Mouse (Mus musculus): ENCODE measurements around the gene Elmo1.

Elmo1 gene

GRCm38 (mm10) chr13:20512317-20513240, 422.2 kb downstream of the Elmo1 start:
- DNase-seq (ENCODE audit: extremely low spot score, low read depth, low spot score): no peak

- no peak for DNase-seq (ENCODE audit: extremely low spot score, low read depth, low spot score)
Observed at GRCm38 (mm10) chr13:20514721-20515120, 424.3 kb downstream of the Elmo1 start.

- DNase-seq (ENCODE audit: extremely low spot score, low read depth, low spot score): no peak
Observed at GRCm38 (mm10) chr13:20516096-20516495, 425.7 kb downstream of the Elmo1 start.

- DNase-seq (ENCODE audit: extremely low spot score, low read depth, low spot score): no peak
Observed at GRCm38 (mm10) chr13:20517702-20518101, 427.3 kb downstream of the Elmo1 start.

GRCm38 (mm10) chr13:20521492-20521891, 431.1 kb downstream of the Elmo1 start:
- no peak for DNase-seq (ENCODE audit: extremely low spot score, low read depth, low spot score)

GRCm38 (mm10) chr13:20523671-20524070, 433.3 kb downstream of the Elmo1 start:
- no peak for DNase-seq (ENCODE audit: extremely low spot score, low read depth, low spot score)

GRCm38 (mm10) chr13:20525844-20526243, 435.4 kb downstream of the Elmo1 start:
- no peak for DNase-seq (ENCODE audit: extremely low spot score, low read depth, low spot score)

GRCm38 (mm10) chr13:20537053-20537452, 446.7 kb downstream of the Elmo1 start:
- no peak for DNase-seq (ENCODE audit: extremely low spot score, low read depth, low spot score)

- no peak for DNase-seq (ENCODE audit: extremely low spot score, low read depth, low spot score)
Observed at GRCm38 (mm10) chr13:20537487-20537886, 447.1 kb downstream of the Elmo1 start.

- no peak for DNase-seq (ENCODE audit: extremely low spot score, low read depth, low spot score)
Observed at GRCm38 (mm10) chr13:20538216-20539070, 448.0 kb downstream of the Elmo1 start.

GRCm38 (mm10) chr13:20539631-20540030, 449.2 kb downstream of the Elmo1 start:
- DNase-seq (ENCODE audit: extremely low spot score, low read depth, low spot score): no peak

- DNase-seq (ENCODE audit: extremely low spot score, low read depth, low spot score): no peak
Observed at GRCm38 (mm10) chr13:20546568-20547204, 456.3 kb downstream of the Elmo1 start.

- no peak for DNase-seq (ENCODE audit: extremely low spot score, low read depth, low spot score)
Observed at GRCm38 (mm10) chr13:20549983-20550382, 459.6 kb downstream of the Elmo1 start.

- no peak for DNase-seq (ENCODE audit: extremely low spot score, low read depth, low spot score)
Observed at GRCm38 (mm10) chr13:20551559-20551958, 461.2 kb downstream of the Elmo1 start.

GRCm38 (mm10) chr13:20555853-20556452, 465.6 kb downstream of the Elmo1 start:
- DNase-seq (ENCODE audit: extremely low spot score, low read depth, low spot score): no peak

GRCm38 (mm10) chr13:20556739-20557138, 466.3 kb downstream of the Elmo1 start:
- no peak for DNase-seq (ENCODE audit: extremely low spot score, low read depth, low spot score)

- DNase-seq (ENCODE audit: extremely low spot score, low read depth, low spot score): no peak
Observed at GRCm38 (mm10) chr13:20557156-20557555, 466.8 kb downstream of the Elmo1 start.

- no peak for DNase-seq (ENCODE audit: extremely low spot score, low read depth, low spot score)
Observed at GRCm38 (mm10) chr13:20558376-20558775, 468.0 kb downstream of the Elmo1 start.

GRCm38 (mm10) chr13:20564414-20564813, 474.0 kb downstream of the Elmo1 start:
- DNase-seq (ENCODE audit: extremely low spot score, low read depth, low spot score): no peak

- no peak for DNase-seq (ENCODE audit: extremely low spot score, low read depth, low spot score)
Observed at GRCm38 (mm10) chr13:20575186-20575585, 484.8 kb downstream of the Elmo1 start.

- DNase-seq (ENCODE audit: extremely low spot score, low read depth, low spot score): no peak
Observed at GRCm38 (mm10) chr13:20585868-20586267, 495.5 kb downstream of the Elmo1 start.

Measured in hindlimb bud, embryonic 11.5 days (tissue).